Mouse (Mus musculus): Measurements from ENCODE around the gene Arhgap29. TPM values are rescaled to one million over a fixed set of nuclear protein-coding genes. Genes with fewer than 3 reads are reported as not detected.

Arhgap29 gene
- polyA plus RNA-seq, 1 experiment from 2014 or later: 68.3 TPM

DNA sequence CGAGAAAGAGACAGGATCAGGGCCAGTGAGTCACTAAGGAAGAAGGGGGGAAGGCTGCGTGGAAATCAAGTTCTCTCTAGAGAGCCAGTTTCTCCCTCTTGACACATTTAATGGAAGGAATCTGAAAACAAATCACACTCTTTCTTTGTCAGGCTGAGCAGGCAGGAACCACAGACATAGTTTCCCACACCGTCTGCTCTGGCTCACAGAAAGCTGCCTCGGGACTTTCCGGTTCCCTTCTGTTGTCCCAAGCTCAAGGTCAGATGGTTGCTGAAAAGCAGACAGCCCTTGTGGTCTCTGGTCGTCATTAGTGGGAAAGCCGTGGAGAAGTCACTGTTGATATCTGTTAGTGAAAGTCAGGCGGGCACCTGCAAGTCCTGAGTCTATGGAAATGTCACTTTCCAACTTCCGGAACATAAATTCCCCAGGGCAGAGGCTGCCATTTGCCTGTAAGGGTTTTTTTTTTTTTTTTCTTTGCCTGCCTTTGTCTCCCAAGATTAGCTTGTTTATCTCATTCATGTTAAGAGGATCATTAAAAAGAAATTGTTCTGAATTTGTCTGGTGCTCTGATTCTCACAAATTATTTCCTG, 81.0 kb downstream of the Arhgap29 start:
- no peak for DNase-seq (ENCODE audit: low spot score)
- Histone ChIP-seq H3K4me3 (no peak overlapping the region), H3K9me3 (no peaks in the 10 kb centered on the region; the same call in 1 of the 2 replicates), H3K4me1 (peaks cover 33% of the 10 kb centered on the region), H3K36me3 (no peaks in the 10 kb centered on the region), H3K27ac (peak overlapping the region; percentile 89), H3K27me3 (ENCODE audit: insufficient read depth, poor library complexity, severe bottlenecking) (no peaks in the 10 kb centered on the region)
- WGBS: 33% methylated on average over 9 of the region's 9 CpGs

DNA sequence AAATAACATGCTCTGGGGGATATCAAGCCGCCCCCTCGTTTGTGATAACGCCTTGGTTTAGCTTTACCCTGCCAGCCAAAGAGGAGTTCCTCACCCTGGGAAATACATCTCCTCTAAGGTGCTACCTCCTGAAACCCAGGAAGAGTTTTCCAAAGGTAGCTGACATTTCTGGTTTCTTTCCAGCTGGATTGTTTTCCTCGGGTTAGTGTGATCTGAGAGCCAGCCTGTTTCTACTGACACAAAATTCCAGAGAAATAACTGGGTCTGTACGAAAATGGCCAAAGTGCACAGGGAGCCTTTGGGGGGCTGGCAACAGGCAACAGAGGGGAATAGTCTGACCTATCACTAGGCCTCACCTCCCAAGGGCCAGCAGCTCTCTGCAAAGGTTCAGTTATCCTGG, 81.9 kb downstream of the Arhgap29 start:
- DNase-seq (ENCODE audit: low spot score): no peak
- WGBS: 64% methylated on average over 5 of the region's 5 CpGs
- Histone ChIP-seq H3K4me3 (no peak overlapping the region), H3K9me3 (no peaks in the 10 kb centered on the region; the same call in 1 of the 2 replicates), H3K36me3 (no peaks in the 10 kb centered on the region), H3K4me1 (peaks cover 33% of the 10 kb centered on the region), H3K27me3 (ENCODE audit: insufficient read depth, poor library complexity, severe bottlenecking) (no peaks in the 10 kb centered on the region), H3K27ac (peak overlapping the region; percentile 89)

DNA sequence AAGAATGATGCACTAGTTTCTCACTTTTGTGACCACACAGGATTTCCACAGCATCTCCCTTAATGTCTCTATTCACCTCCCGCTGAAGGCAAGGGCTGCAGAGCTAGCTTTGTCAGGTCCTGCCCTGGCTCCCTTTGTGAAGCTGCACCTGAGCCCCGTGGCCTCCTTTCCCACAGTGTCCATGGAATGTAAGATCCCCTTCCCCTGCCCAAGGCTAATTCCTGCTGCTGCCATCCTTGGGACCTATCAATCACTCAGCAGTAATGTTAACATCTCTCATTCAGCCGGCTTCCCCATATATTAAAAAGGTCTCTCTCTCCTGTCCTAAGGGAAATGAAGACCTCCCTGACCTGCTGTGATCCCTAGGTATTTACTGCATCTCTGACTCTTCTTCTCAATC, 82.8 kb downstream of the Arhgap29 start:
- no peak for DNase-seq (ENCODE audit: low spot score)
- H3K27me3 ChIP-seq (ENCODE audit: insufficient read depth, poor library complexity, severe bottlenecking): no peaks in the 10 kb centered on the region
- peak overlapping the region; percentile 59; the same call in 1 of the 2 replicates for H3K27ac ChIP-seq
- no peak overlapping the region for H3K4me3 ChIP-seq
- 59% methylated on average over 3 of the region's 3 CpGs for WGBS
- no peaks in the 10 kb centered on the region; the same call in 1 of the 2 replicates for H3K9me3 ChIP-seq
- H3K36me3 ChIP-seq: no peaks in the 10 kb centered on the region
- H3K4me1 ChIP-seq: peaks cover 29% of the 10 kb centered on the region

DNA sequence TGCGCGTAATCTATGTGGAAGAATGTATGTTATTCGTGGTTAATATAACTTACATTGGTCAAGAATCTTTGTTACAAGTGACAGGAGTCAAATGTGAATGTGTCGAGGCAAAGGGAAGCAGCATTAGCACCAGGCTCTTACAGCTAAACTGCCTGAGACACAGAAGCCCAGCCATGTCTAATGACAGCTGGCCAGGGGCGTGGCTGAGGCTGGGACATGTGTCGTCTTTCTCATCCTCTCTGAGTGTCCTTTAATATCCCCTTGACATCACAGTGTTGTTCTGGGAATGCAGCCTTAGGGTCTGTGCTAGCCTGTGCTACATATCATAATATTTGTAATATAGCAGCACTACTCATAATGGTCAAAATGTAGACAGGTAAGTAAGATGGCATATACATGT, 88.2 kb downstream of the Arhgap29 start:
- no peaks in the 10 kb centered on the region for H3K36me3 ChIP-seq
- H3K4me3 ChIP-seq: no peak overlapping the region
- no peaks in the 10 kb centered on the region; the same call in 1 of the 2 replicates for H3K9me3 ChIP-seq
- peaks cover 9% of the 10 kb centered on the region; the same call in 1 of the 2 replicates for H3K27me3 ChIP-seq (ENCODE audit: insufficient read depth, poor library complexity, severe bottlenecking)
- no peak overlapping the region for H3K27ac ChIP-seq
- H3K4me1 ChIP-seq: peaks cover 36% of the 10 kb centered on the region
- WGBS: 74% methylated on average over 6 of the region's 6 CpGs
- DNase-seq (ENCODE audit: low spot score): no peak

DNA sequence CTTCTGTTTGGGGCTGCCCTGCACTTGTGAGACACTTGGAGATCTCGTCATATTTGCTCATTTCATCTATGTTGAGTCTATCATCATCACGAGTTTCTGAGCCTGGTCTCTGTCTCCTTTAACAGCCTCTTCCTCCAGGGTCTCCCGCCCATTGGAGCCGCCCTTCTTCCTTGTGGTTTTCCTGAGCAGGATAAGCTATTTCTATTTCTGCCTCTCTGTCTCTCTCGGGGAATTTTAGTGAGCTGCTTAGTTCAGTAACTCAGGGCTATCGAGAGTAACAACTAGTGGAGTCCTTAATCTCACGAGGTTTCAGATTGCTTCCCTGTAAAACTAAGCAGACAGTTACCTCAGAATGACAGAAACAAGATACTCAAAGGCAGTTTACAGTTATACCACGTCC, 90.8 kb downstream of the Arhgap29 start:
- no peaks in the 10 kb centered on the region for H3K9me3 ChIP-seq
- H3K4me1 ChIP-seq: peaks cover 57% of the 10 kb centered on the region
- DNase-seq (ENCODE audit: low spot score): no peak
- peak overlapping the region; percentile 85 for H3K27ac ChIP-seq
- H3K36me3 ChIP-seq: no peaks in the 10 kb centered on the region
- peak overlapping the region; percentile 35; the same call in 1 of the 2 replicates for H3K4me3 ChIP-seq
- peaks cover 10% of the 10 kb centered on the region; the same call in 1 of the 2 replicates for H3K27me3 ChIP-seq (ENCODE audit: insufficient read depth, poor library complexity, severe bottlenecking)
- WGBS: 8% methylated on average over 8 of the region's 8 CpGs

DNA sequence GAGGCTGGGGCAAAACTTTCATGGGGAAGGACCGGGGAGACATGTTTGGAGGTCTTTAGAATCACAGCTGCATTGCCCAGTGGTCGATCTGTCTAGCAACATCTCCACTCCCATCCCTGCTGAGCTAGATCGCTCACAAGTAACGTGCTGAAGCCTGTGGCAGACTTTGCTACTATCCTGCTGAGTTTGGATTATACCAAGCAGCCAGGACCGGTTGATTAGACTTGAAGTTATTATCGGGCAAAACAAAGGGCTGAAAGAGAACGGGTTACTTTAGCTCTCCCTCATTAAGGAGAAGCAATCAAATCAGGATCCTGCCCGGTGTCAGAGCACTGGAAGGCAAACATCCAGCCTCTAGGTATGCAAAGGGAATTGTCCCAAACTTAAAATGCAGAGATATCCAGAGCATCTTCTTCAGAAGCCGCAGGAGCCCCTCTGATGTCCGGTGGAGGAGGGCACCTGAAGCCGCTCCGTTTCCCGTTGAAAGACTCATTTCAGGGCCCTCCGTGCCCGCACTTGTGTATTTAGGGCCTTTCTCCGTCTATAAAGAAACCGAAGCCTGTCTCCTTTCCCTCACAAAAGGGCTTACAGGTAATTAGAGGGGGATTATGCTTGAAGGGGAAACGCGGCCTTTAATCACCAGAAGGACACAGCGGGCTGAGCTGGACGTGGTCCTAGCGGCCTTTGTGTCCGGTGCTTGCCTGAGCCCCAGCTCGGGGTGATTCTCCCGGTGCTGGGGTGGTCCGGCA, 91.6 kb downstream of the Arhgap29 start, which contains the start of gene Abca4:
TSS of gene Abca4 (plus strand) at position 645 of the 749 bp plus-strand sequence.
- Histone ChIP-seq H3K27ac (peak within 1 kb of the TSS; percentile 85), H3K9me3 (no peaks in the 10 kb centered on the region), H3K4me3 (peak within 1 kb of the TSS; percentile 35), H3K27me3 (ENCODE audit: insufficient read depth, poor library complexity, severe bottlenecking) (peaks cover 10% of the 10 kb centered on the region; the same call in 1 of the 2 replicates), H3K4me1 (peaks cover 66% of the 10 kb centered on the region), H3K36me3 (no peaks in the 10 kb centered on the region)
- WGBS: 10% methylated on average over 26 of the region's 26 CpGs
- DNase-seq (ENCODE audit: low spot score): no peak

DNA sequence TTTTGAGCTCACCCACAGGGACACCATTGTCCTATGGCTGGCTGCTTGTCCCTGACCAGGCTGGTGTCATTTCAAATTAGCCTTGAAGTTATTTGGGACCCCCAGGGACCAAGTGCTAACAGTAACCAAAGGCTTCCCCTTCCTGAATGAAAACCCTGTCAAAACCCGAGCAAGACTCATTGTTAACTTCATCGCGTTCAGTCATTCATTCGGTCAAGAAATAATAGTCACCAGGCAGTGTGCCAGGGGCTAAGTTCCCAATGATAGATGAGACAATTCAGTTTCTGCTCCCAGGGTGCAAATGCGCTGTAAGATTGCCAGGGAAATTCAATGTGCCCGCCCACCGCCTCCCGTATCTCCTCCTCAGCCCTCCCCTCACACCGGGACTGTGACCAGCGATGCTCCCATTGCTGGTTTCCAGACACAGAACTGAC, 93.9 kb downstream of the Arhgap29 start:
- Histone ChIP-seq H3K9me3 (no peaks in the 10 kb centered on the region), H3K27ac (peak overlapping the region; percentile 4; the same call in 1 of the 2 replicates), H3K36me3 (no peaks in the 10 kb centered on the region), H3K4me1 (peaks cover 74% of the 10 kb centered on the region), H3K4me3 (no peak overlapping the region), H3K27me3 (ENCODE audit: insufficient read depth, poor library complexity, severe bottlenecking) (peaks cover 10% of the 10 kb centered on the region; the same call in 1 of the 2 replicates)
- no peak for DNase-seq (ENCODE audit: low spot score)
- 30% methylated on average over 10 of the region's 10 CpGs for WGBS

DNA sequence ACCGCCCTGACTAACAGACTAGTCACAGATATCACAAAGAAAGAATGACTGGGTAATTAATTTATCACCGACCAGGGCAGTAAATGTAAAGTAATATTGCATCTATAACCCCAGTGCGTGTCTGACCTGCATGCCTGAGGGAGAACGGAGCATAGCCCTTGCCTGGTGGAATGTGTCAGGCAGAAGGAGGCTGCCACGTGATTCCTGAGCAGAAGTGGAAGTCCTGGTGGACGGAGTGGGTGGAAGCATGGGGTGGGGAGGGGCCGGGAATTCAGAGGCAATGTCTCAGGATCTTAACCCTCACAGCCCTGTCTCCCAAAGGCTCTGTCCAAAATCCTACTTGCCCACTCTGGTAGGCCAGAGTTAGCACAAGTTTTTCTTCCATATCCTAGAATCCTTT, 95.1 kb downstream of the Arhgap29 start:
- Histone ChIP-seq H3K4me1 (peaks cover 71% of the 10 kb centered on the region), H3K9me3 (no peaks in the 10 kb centered on the region), H3K36me3 (no peaks in the 10 kb centered on the region), H3K27ac (peak overlapping the region; percentile 70), H3K4me3 (no peak overlapping the region), H3K27me3 (ENCODE audit: insufficient read depth, poor library complexity, severe bottlenecking) (peaks cover 10% of the 10 kb centered on the region; the same call in 1 of the 2 replicates)
- no peak for DNase-seq (ENCODE audit: low spot score)
- 29% methylated on average over 7 of the region's 7 CpGs for WGBS

DNA sequence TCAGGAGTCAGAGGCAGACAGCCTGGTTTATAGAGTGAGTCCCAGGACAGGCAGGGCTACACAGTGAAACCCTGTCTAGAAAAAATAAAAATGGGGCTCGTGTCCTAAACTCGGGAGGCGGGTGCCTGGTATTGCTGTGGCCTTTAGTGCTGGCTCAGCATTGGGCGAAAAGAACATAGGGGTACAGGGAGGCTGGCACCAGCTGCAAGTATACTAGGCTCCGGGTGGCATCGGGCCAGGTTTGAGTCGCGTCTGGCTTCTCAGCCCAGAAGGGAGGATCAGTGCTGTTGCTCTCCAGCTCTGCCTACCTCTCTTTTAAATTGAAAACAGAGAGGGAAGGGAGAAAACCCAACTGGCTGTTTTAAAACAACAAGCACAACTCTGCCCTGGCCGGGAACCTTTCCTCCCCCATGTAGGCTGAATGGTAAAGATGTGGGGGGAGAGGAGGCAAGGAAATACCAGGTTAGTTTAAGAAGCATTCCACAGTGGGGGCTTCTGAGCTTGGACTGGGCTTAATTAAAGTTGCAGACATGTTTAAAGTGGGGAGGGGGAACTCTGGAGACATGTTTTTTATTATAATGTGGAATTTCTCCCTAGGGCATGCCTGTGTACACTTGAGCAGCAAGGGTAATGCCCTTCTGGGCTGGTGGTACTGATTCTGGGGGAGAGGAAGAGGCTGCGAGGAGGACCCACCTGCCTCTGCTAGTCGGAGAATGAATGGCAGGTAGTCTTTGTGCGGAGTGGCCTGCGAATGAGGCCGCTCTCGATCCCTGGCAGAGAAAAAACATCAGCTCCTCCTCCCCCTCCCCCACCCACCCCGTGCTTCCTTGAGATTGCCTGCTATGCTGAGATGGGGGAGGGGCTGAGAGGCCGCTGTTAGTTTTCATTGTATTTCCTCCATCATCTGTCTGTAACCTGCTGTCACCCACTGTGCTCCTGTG, 95.8 kb downstream of the Arhgap29 start:
- peaks cover 65% of the 10 kb centered on the region for H3K4me1 ChIP-seq
- H3K4me3 ChIP-seq: peak overlapping the region; percentile 15; the same call in 1 of the 2 replicates
- peaks cover 10% of the 10 kb centered on the region; the same call in 1 of the 2 replicates for H3K27me3 ChIP-seq (ENCODE audit: insufficient read depth, poor library complexity, severe bottlenecking)
- H3K36me3 ChIP-seq: no peaks in the 10 kb centered on the region
- DNase-seq (ENCODE audit: low spot score): no peak
- no peaks in the 10 kb centered on the region for H3K9me3 ChIP-seq
- peak overlapping the region; percentile 70 for H3K27ac ChIP-seq
- WGBS: 25% methylated on average over 17 of the region's 17 CpGs

DNA sequence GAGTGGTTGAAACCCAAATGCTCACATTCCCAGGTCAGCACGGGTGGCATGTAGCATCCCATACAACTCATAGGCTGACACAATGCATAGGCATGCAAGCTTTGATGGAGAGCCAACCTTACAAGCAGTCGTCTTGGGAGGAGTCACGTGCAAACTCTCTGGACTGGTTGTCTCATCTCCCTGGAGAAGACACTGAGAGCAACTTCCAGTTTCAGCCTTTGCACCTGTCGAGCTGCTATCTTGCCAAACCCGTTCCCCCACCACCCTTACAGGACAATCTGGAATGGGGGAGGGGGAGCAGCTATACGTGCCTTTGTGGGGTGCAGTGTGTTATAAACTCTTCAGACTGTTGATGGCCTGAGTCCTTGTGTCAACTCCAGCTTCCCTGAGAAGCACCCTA, 96.8 kb downstream of the Arhgap29 start:
- peaks cover 10% of the 10 kb centered on the region; the same call in 1 of the 2 replicates for H3K27me3 ChIP-seq (ENCODE audit: insufficient read depth, poor library complexity, severe bottlenecking)
- H3K4me3 ChIP-seq: no peak overlapping the region
- no peak for DNase-seq (ENCODE audit: low spot score)
- WGBS: 30% methylated on average over 6 of the region's 6 CpGs
- peak overlapping the region; percentile 70 for H3K27ac ChIP-seq
- H3K4me1 ChIP-seq: peaks cover 65% of the 10 kb centered on the region
- H3K36me3 ChIP-seq: no peaks in the 10 kb centered on the region
- no peaks in the 10 kb centered on the region for H3K9me3 ChIP-seq

DNA sequence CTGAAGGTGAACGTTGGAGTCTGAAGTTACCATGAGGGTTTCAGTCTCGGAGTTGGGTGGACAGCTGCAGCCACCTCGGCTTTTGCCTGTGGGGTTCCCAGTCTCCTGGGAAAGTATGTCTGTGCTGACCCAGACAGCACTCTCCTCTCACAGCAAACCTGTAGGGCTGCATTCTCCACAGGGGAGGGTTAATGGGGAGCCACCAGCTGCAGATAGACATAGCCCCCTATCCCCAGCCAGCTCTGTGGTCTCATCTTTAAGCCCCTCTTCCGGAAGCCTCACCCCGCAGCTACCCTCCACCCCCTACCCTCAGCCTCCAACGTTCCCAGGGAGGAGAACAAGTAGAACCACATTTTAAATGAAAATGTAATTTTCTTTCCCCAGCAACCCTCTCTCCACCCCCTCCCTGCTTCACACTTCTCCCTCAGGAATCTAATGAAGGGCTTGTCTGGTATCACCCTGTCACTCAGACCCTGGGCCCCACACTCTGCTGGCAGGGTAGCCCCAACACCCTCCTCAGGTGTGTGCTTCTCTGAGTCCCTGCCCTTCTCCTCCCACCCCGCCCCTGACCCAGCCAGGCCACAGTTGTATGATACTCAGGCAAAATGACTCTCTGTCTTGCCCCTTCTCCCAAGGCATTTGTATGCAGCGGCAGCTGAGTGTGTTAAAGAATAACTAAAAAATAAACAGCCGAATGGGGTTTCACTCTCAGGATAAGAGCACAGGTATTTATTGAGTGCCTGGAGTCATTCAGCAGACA, 106.3 kb downstream of the Arhgap29 start:
- Histone ChIP-seq H3K9me3 (no peaks in the 10 kb centered on the region), H3K27me3 (ENCODE audit: insufficient read depth, poor library complexity, severe bottlenecking) (no peaks in the 10 kb centered on the region), H3K4me3 (no peak overlapping the region), H3K4me1 (peaks cover 39% of the 10 kb centered on the region), H3K36me3 (no peaks in the 10 kb centered on the region), H3K27ac (peak overlapping the region; percentile 44)
- DNase-seq (ENCODE audit: low spot score): no peak
- WGBS: 50% methylated on average over 9 of the region's 9 CpGs

DNA sequence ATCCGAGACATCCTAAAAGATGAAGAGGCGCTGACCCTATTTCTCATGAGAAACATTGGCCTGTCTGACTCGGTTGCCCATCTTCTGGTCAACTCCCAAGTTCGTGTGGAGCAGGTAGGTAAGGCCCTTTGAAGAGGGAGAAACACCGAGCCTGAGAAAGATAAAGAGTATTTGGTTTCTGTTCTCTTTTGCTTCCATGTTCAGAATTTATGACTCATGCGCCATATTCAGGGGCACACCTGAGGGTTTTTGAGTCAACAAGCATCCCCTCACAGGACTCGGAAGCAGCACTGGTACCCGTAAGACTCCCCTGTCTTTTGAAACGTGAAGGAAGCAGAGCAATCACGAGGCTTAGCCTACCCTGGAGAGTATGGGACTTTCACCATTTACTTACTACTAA, 110.2 kb downstream of the Arhgap29 start:
- 86% methylated on average over 10 of the region's 10 CpGs for WGBS
- Histone ChIP-seq H3K4me1 (peaks cover 32% of the 10 kb centered on the region), H3K27ac (no peak overlapping the region)

More for the DNA sequence above, 110.2 kb downstream of the Arhgap29 start:
- Histone ChIP-seq H3K36me3 (no peaks in the 10 kb centered on the region), H3K27me3 (ENCODE audit: insufficient read depth, poor library complexity, severe bottlenecking) (no peaks in the 10 kb centered on the region), H3K4me3 (no peak overlapping the region), H3K9me3 (no peaks in the 10 kb centered on the region)
- DNase-seq (ENCODE audit: low spot score): no peak
